Mouse (Mus musculus) spleen, postnatal 14 days (tissue): ENCODE results near the gene Casp4.

Experiments
- DNase-seq, 2 experiments: peaks; one replicate each; pipeline ENCODE4 v3.0.0; 2021 to 2022; ENCODE audit warnings: low spot score in 2 of 2

Casp4 gene

DNA sequence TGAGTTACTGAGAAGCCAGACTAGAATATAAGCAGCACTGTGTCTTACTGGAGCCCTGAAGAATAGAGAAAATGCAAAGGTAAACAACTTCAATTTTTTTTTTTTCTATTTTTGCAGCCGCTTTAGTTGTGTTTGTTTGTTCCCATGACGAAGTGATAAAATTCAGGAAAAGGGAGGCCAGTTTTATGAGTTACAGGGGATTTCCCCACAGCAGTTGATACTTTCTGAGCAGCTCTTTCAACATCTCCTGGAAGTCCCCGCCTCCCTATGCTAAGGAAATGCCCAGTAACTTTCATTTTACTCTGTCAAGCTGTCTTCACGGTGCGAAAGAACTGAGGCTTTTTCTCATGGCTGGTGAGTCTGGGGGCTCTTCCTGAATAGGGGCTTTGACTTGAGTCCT, at the start of gene Casp4:
Casp4 (plus strand) TSS at position 268 of the 400 bp plus-strand sequence.
- no peak for DNase-seq

- no peak for DNase-seq
Observed at GRCm38 (mm10) chr9:5263951-5264475, 44.6 kb upstream of the Casp4 start.

DNA sequence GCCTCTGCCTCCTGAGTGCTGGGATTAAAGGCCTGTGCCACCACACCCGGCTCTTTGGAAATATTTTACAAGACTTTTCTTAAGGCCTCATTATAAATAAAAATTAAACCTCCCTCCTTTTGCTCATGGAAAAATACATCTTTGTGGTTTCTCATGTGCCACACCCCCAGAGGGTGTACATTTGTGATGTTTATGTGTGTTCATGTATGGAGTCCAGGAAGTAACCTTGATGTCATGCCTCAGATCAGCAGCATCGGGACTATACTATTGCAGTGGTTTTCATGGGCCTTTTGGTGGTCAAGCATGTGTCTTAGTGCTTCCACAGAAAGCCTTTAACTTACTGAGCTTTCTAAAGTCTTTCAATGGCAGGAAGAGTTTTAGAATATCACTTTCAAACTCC, 38.4 kb upstream of the Casp4 start:
- no peak for DNase-seq

- DNase-seq, result no peak
Observed at GRCm38 (mm10) chr9:5270884-5271283, 37.7 kb upstream of the Casp4 start.

DNA sequence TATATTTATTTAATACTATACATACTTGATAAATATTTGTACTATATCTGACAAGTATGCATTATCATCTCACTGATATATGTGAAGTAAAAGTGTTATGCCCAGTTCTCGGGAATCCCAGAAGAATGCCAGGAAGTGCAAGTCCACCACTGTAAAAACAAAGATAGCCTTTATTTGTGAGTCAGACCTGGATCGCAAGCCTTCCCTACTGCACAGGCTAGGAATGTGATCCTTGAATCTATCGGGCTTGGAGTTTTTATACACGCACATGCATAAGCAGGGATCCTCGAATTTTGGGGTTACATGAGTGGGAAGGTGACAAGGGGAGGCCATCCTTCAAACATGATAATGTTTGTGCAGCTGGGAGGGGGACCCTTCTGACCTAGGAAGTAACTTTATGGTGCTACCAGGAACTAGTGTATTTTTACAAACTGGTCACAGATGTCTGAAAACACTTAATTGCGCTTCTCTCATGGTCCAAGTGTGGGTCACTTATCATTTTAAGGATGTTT, 37.2 kb upstream of the Casp4 start:
- no peak for DNase-seq

DNA sequence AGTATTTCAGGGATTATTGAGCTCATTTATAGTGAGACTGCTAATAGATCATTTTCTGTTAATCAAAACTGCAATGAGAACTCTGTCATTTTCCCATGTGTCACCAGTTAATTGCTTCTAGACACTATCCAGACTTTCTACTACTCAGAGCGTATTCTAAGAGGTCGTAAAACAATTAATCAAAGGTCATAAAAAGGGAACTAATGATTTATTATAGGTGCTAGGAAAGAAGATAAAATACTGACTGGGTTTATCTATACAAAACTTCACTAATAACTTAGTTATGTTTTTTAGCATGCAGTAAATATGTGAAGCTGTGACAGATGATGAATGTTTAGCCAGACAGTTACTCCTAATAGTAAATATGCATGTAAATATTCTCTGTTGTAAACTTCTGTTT, 22.6 kb upstream of the Casp4 start:
- no peak for DNase-seq

- DNase-seq, result no peak
Observed at GRCm38 (mm10) chr9:5286597-5286996, 22.0 kb upstream of the Casp4 start.

DNA sequence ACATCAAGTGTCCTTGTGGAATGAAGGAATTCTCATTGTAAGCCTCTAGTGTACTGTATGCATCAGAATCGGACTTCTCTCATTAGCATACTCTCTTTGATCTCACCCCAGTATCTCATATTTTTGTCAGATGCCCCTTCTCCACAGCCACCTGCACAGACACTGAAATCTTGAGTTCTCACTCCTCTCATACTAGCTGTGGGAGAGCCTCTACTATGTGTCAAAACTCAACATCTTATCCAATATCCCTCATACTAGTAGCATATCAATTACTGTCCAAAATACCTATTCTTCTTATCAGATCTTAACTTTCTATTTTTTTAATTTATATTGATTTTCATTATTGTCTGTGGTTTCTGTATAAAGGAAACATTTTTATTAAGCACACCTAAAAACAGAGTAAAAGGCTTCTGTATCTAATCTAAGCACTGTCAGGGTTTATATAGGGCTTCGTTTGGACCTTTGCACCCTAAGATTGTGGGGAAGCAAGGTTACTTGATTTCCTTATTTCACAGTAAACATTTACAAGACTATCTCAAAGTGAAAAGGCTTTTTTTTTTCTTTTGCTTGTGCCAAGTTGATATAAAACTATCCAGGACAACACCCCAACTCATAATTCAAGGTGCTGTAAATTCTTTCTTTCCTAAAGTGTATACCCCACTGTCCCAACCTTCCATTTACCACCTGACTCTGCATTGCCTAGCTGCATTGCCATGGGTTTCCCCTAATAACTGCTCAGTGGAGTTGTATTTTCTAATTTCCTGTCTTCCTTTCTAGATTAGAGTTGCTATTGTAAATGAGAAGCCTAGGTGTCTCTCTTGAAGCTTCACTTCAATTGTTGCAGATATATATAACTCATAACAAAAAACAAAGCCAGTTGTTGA, 12.0 kb upstream of the Casp4 start:
- no peak for DNase-seq

DNA sequence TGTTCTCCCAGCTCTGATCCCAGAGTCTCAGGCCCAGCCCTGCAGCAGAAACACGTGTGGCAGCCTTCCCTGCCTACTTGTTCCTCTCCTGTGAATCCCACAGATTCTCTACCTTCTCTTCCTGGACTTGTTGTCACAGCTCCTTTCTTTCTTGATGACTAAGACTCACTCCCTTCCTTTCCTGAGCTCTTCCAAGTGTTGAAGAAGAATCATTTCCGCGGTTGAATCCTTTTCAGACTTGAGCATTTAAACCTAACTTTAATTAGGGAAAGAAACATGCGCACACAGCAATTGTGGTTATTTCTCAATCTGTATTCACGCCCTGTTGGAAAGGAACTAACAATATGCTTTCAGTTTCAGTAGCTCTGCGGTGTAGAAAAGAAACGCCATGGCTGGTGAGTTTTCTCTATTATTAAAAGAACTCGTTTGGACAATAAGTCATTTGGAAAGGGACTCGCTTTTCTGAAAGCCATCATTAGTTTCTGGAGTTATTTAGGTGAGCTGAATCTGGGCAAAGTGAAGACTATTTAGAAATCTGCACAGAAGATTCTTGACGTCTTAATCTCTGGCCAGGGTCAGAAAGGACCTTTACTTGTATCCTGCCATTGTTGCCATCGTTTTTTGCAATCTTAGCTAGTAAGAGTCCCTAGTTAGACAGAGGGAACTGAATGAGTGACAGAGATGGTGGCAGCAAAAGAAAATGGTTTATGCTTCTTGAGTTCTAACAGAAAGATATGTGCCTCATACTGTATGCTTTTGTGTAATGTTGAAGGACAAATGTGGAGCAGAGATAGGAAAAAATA, 10.1 kb upstream of the Casp4 start, which contains the start of gene Casp1:
Casp1 (plus strand) TSS at position 189 of the 803 bp plus-strand sequence.
- DNase-seq, result no peak

GRCm38 (mm10) chr9:5299132-5299381, 9.6 kb upstream of the Casp4 start:
- DNase-seq, result no peak

DNA sequence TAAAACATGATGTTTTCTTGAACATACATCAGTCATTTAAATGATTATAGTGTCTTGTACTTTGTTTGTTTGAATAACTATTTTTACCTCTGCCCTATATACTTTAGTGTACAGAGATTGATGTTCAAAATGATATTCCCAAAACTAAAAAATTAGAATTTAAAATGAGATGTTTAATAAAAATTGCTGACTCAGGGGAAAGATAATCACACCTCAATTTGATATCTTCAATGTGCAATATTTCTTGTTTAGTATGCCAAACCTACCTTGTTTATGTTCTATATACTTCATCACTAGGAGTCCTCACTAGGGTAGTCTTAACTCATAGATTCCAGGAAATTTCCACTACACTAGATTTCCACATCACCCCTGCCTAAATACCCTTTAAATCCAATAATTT, 1.5 kb downstream of the Casp4 start:
- no peak for DNase-seq

GRCm38 (mm10) chr9:5311435-5311834, 2.8 kb downstream of the Casp4 start:
- DNase-seq, result no peak

DNA sequence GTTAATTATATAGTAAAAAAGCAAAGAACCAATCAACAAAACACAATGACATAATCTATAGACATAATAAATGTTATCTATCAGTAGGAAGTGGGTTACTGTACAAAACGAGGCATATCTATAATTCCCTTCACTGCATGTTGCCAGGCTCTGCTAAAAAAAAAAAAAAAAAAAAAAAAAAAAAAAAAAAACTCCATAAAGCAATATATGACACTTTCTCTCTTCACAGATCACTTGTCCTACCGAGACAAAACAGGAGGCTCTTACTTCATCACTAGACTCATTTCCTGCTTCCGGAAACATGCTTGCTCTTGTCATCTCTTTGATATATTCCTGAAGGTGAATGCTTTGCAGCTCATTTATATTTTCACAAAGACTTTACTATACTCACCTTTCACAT, 19.6 kb downstream of the Casp4 start:
- no peak for DNase-seq

GRCm38 (mm10) chr9:5332441-5332840, 23.8 kb downstream of the Casp4 start:
- no peak for DNase-seq

- no peak for DNase-seq
Observed at GRCm38 (mm10) chr9:5333422-5333821, 24.8 kb downstream of the Casp4 start.

DNA sequence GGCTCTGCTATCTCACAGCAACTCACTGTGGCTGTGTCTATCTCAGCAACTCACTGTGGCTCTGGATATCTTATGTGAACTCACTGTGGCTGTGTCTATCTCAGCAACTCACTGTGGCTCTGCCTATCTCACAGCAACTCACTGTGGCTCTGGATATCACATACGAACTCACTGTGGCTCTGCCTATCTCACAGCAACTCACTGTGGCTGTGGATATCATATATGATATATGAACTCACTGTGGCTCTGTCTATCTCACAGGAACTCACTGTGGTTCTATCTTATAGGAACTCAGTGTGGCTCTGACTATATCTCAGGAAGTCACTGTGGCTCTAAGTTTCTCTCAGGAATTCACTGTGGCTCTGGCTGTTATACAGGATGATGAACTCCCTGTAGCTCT, 34.5 kb downstream of the Casp4 start:
- DNase-seq, result no peak

- DNase-seq, result no peak
Observed at GRCm38 (mm10) chr9:5344090-5344489, 35.5 kb downstream of the Casp4 start.

DNA sequence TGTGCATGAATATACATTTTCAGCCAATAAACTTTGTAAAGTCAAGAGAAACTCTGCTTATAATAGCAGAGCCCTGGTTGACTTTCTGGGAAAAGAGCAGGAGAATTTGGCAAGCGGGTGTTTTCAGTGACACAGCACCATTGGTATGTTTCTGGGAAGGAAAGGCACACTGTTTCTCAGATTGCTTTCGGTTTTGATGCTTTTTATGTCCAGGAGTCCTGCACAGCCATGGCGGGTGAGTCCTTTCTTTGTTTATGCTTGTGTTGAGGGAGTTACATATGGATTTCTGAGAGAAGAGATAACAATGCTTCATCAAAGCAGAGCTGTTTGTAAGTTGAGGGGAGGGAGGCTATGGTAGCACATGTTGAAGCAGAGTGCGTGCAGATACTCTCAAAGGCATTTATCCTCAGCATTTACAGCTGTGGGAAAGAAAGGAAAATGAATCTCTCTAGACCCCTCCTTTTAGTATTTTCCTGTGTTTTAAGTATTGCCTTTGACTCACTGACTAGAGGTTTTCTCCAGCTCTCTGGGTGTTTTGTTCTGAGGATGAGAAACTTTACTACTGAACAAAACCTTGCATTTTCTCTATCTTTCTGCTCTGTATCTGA, 36.8 kb downstream of the Casp4 start, which contains the start of gene Casp12:
Casp12 (plus strand) TSS at position 140 of the 608 bp plus-strand sequence.
- no peak for DNase-seq

DNA sequence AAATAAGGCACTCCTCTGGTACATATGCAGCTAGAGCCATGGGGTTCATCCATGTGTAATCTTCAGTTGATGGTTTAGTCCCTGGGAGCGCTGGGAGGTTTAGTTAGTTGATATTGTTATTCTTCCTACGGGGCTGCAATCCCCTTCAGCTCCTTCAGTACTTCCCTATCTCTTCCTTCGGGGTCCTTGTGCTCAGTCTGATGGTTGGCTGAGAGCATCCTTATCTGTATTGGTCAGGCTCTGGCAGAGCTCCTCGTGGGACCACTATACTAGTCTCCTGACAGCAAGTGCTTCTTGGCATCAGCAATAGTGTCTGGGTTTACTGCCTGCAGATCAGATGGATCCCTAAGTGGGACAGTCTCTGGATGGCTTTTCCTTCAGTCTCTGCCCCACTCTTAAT, 38.8 kb downstream of the Casp4 start:
- no peak for DNase-seq

- no peak for DNase-seq
Observed at GRCm38 (mm10) chr9:5353673-5354072, 45.0 kb downstream of the Casp4 start.

DNA sequence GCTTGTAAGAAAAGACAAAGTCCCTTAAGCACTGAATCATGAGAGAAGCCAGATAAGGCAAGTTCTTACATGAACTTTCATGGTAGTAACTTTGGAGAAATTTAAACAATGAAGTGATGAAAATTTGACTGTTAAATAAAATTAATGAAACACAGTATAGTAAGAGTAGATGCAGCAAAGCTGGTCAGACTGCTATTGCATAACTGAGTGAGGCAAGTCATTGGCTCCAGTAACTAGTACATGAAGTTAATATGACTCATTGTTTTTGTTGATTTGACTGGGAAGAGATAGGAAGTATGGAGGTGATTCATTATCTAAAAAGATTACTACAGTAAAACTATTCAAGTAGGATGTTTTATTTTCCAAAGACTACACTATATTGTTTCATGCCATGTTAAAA, 48.2 kb downstream of the Casp4 start:
- DNase-seq, result no peak
